Mouse (Mus musculus): ENCODE data around the gene S100a4. TPM values are rescaled to one million over a fixed set of nuclear protein-coding genes. Genes with fewer than 3 reads are reported as not detected.

The S100a4 gene
- total RNA-seq, 2 experiments from 2014 or later = 5.1 to 14.9 TPM

DNA sequence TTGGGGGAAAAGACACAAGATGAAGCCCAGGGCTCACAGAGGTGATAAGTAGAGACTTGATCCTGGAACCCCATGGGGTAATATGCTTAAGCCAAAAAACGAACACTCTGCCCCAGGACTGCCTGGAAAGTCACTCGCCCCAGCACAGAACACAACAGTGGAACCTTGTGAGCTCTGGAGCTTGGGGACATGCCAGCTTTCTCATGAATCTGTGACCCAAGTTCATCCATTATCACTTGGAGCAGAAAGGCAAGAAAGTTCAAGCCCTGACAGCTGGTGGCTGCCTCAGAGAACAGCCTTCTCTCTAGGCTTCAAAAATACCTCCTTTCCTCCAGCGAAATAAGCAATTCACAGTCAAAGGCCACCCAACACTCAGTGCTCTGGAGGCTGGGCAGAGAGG, 4.2 kb upstream of the S100a4 start:
- no peak for DNase-seq (ENCODE audit: low spot score in 2 of 2)

GRCm38 (mm10) chr3:90600036-90600435, 3.5 kb upstream of the S100a4 start:
- no peak for DNase-seq (ENCODE audit: low spot score in 2 of 2)

DNA sequence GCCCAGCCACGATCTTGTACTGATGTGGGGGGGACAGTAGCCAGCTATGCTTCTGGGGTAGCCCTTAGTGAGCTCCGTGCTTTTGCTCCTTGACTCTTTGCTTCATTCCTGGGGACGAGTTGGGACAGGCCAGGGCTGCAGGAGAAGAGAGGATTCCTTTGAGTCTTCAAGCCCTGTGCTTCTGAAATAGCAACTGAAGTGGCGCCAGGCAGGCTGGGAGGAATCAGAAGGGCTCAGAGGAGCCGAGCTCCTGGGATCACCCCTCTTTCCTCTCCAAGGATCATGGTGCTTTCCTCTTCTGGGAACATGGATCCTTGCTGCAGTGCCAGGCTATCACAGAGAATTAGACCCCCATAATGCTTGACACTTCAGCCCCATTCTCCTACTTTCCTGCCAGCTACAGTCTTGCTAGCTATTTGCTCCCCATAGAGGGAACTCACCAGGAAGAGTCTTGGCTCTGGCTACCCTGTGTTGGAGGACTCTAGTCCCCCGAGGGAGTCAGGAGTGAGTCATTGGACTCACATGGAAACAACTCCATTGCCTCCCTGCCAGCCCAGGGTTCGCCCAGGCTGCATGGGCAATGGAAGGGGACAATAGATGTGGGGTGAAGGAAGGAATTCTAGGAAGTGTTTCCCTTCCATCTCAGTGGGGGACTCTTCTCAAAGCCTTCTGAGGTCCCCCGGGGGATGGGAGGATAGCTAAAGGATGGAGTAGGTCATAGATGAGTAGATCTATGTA, 2.9 kb upstream of the S100a4 start:
- DNase-seq (ENCODE audit: low spot score in 2 of 2) = no peak

GRCm38 (mm10) chr3:90601486-90602110, 2.0 kb upstream of the S100a4 start, which contains the start of gene Gm42674:
Gm42674 (plus strand) TSS chr3:90601904.
- DNase-seq (ENCODE audit: low spot score in 2 of 2) = no peak

GRCm38 (mm10) chr3:90604416-90604815, 845 bp downstream of the S100a4 start:
- peak; percentile 69 to 75 for DNase-seq (ENCODE audit: low spot score in 2 of 2)

- DNase-seq (ENCODE audit: low spot score in 2 of 2) = no peak
Observed at GRCm38 (mm10) chr3:90605049-90605448, 1.5 kb downstream of the S100a4 start.

DNA sequence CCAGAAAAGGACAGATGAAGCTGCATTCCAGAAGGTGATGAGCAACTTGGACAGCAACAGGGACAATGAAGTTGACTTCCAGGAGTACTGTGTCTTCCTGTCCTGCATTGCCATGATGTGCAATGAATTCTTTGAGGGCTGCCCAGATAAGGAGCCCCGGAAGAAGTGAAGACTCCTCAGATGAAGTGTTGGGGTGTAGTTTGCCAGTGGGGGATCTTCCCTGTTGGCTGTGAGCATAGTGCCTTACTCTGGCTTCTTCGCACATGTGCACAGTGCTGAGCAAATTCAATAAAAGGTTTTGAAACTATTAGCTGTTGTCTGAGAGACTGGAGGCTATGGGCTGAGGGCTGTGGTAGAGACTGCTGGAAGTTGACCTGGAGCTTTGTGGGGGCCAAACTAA, 2.2 kb downstream of the S100a4 start:
- DNase-seq (ENCODE audit: low spot score in 2 of 2) = no peak

DNA sequence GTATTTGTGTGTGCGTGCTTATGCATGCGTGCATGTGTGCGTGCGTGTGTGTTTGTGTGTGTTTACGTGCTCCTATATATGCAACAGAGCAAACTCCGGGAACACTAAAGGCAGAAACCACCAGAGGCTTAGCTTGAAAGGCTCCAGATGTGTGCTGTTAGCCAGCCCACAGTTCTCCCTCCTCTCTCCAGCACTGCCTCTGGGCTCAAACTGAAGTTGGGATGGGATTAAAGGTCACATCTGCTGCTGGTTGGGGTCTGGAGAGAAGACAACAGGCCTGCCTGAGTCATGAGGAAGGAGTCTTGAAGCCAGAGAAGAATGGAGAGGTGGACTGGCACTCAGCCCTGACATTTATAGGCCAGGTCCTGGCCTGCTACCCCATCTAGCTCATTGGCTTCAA, 2.6 kb downstream of the S100a4 start:
- DNase-seq (ENCODE audit: low spot score in 2 of 2) = no peak

DNA sequence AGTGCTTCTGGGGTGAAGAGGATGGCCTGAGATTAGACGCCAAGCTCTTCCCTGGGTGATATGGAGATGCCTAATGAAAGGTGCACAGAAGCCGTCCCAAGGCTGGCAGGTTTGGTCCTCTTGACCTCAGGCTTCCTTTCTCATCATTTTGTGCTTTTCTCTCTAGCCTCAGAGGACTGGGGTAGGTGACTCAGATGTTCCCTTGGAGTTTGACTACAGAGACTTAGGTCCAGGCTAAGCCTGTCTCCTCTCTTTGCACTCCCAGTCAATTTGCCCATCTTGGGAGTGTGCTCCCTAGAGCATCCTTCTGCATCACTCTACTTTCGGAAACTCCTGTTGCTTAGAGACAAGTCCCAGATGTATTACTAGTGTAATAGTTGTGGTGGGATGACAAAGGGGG, 3.8 kb downstream of the S100a4 start:
- no peak for DNase-seq (ENCODE audit: low spot score in 2 of 2)

DNA sequence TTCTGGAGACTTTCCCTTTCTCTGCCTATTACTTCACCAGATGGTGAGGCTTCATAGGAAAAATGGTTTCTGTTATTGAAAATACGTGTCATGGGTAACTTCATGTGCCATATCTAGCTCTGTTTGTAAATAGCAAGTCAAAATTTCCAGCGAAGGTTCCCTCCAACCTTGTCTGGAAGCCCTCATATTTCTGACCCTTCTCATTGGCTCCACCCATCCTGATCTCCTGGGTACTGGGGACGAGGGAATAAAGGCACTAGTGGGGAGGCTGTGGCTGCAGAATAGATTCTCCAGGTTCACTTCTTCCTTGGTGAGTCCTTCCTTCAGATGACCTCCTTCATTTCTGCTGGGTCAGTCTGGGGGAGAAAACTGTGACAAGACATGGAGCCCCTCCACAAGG, 4.7 kb downstream of the S100a4 start, which contains the start of gene S100a5:
Gene S100a5 (plus strand): TSS at position 301 of the 400 bp plus-strand sequence.
- DNase-seq (ENCODE audit: low spot score in 2 of 2) = no peak

GRCm38 (mm10) chr3:90609102-90609501, 5.5 kb downstream of the S100a4 start:
- DNase-seq (ENCODE audit: low spot score in 2 of 2) = no peak

DNA sequence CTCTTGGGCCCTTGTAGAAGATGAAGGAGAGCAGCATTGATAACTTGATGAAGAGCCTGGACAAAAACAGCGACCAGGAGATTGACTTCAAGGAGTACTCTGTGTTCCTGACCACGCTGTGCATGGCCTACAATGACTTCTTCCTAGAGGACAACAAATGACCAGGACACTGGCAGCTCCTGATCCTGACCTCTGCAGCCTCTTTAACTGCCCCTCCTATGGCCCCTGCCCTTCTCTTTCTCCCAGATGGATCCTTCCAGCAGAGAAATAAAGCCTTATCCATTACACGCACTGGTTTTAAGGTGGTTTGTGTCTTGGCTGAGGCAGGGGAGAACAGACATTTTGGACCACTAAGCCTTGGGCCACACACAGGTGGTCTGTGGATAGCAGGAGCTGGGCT, 7.9 kb downstream of the S100a4 start:
- DNase-seq (ENCODE audit: low spot score in 2 of 2) = no peak

DNA sequence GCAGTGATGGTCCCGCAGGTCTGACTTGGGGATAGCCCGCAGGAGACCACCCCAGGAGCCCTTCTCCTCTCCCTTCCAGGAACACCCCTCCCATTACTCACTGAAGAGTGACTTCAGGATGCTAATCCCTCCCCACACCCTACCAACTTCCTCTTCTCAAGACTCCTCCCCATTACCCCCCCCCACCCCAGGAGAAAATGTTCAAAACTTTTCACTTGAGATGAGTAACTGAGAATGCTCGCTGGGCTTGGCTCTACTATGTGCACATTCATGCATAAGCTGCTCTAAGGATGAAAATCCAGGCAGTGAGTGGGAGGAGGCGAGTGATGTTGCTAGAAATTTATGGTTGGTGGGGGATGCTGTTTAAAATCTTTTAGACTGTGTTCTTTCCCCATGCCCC, 8.5 kb downstream of the S100a4 start:
- no peak for DNase-seq (ENCODE audit: low spot score in 2 of 2)

DNA sequence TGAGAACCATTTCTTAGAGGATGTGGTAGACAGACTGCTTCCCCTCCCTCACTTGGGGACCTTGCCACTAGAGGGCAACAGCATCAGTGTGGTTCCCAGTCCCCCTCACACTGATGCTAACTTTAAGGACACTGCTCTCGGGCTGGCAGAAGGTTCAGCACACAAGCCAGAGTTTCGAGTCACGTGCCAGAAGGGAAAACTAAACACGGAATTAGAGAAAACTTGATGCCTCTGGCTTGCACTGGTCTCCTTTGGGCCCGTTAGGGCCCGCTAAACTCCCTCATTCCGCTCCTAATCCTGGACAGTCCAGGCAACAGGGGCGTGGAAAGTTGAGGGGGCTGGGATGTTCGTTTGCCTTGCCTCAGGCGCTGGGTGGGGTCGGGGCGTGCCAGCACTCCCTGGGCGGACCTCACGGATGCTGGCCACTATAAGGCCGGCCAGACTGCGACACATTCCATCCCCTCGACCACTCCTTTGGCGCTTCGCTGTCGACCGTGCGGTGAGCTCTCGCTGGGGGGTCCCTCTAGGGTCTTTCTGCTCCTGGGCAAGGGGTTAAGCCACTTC, 9.2 kb downstream of the S100a4 start, which contains the start of gene S100a6:
Gene S100a6 (plus strand): TSS at position 155 of the 564 bp plus-strand sequence.
- peak in 1 of 2 experiments; percentile 52 for DNase-seq (ENCODE audit: low spot score in 2 of 2)

- no peak for DNase-seq (ENCODE audit: low spot score in 2 of 2)
Observed at GRCm38 (mm10) chr3:90613461-90614147, 10.0 kb downstream of the S100a4 start.

GRCm38 (mm10) chr3:90614148-90614530, 10.6 kb downstream of the S100a4 start:
- DNase-seq (ENCODE audit: low spot score in 2 of 2) = no peak

- no peak for DNase-seq (ENCODE audit: low spot score in 2 of 2)
Observed at GRCm38 (mm10) chr3:90614611-90615251, 11.2 kb downstream of the S100a4 start.

- DNase-seq (ENCODE audit: low spot score in 2 of 2) = peak; percentile 64 to 68
Observed at GRCm38 (mm10) chr3:90615415-90615814, 11.8 kb downstream of the S100a4 start.

DNA sequence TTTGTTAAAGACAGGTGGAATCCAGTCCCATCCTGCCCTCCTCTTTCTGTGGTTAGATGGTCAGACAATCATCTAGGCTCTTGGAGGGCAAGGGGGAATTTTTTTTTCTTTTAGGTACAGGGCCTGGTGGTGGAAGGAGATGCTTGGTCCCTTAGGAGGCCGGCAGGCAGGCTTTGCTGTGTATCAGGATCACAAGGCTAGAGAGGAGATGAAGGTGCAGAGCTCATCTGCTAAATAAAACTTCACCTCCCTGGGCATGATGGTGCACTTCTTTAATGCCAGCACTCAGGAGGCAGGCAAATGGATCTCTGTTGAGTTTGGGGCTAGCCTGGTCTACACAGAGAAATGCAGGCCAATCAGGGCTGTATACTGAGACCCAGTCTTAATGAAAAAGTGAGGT, 12.3 kb downstream of the S100a4 start:
- no peak for DNase-seq (ENCODE audit: low spot score in 2 of 2)

DNA sequence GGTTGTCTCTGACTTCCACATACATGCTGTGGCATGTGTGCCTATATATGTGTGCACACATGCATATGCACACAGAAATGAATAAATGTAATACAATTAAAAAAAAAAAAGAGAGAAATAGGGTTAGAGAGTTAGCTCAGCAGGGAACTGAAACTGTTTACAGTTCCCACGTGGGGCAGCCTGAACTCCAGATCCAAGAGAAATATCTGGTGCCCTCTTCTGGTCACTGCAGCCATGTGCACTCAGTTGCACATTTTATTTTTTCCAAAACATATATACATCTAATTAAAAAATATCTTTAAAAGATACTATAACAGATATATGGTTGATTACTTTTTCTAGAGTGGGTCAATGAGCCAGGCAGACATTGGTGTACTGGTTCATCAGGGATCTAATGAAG, 14.0 kb downstream of the S100a4 start:
- no peak for DNase-seq (ENCODE audit: low spot score in 2 of 2)

GRCm38 (mm10) chr3:90621552-90621951, 18.0 kb downstream of the S100a4 start:
- no peak for DNase-seq (ENCODE audit: low spot score in 2 of 2)

Data from adrenal gland, adult 18-20 months (tissue).